Mouse (Mus musculus) lung, postnatal 4 days (tissue): Measurements from ENCODE around the gene Masp1.

Experiments used
- DNase-seq, 2 experiments: peaks; one replicate each; pipeline ENCODE4 v3.0.0; 2021

Masp1 gene

GRCm38 (mm10) chr16:23511166-23511935, 9.3 kb downstream of the Masp1 start:
- no peak for DNase-seq

- DNase-seq = no peak
These were observed 14.5 kb downstream of the Masp1 start for GRCm38 (mm10) chr16:23505904-23506687.

- no peak for DNase-seq
These were observed 16.3 kb downstream of the Masp1 start for GRCm38 (mm10) chr16:23504320-23504744.

GRCm38 (mm10) chr16:23503351-23503750, 17.3 kb downstream of the Masp1 start:
- no peak for DNase-seq

- DNase-seq = no peak
These were observed 18.1 kb downstream of the Masp1 start for GRCm38 (mm10) chr16:23502478-23502877.

GRCm38 (mm10) chr16:23501288-23501687, 19.3 kb downstream of the Masp1 start:
- no peak for DNase-seq

GRCm38 (mm10) chr16:23500558-23500957, 20.1 kb downstream of the Masp1 start:
- DNase-seq = no peak

- DNase-seq = no peak
These were observed 21.9 kb downstream of the Masp1 start for GRCm38 (mm10) chr16:23498691-23499131.

GRCm38 (mm10) chr16:23497881-23498280, 22.7 kb downstream of the Masp1 start:
- DNase-seq = no peak

- DNase-seq = peak in 1 of 2 experiments; percentile 50
These were observed 23.2 kb downstream of the Masp1 start for GRCm38 (mm10) chr16:23497440-23497839.

GRCm38 (mm10) chr16:23496245-23496924, 24.2 kb downstream of the Masp1 start:
- DNase-seq = no peak

- no peak for DNase-seq
These were observed 27.8 kb downstream of the Masp1 start for GRCm38 (mm10) chr16:23492783-23493182.

GRCm38 (mm10) chr16:23483292-23483691, 37.3 kb downstream of the Masp1 start:
- peak in 1 of 2 experiments; percentile 32 for DNase-seq

GRCm38 (mm10) chr16:23482846-23483245, 37.8 kb downstream of the Masp1 start:
- no peak for DNase-seq

- no peak for DNase-seq
These were observed 38.4 kb downstream of the Masp1 start for GRCm38 (mm10) chr16:23482218-23482617.

GRCm38 (mm10) chr16:23479872-23480603, 40.6 kb downstream of the Masp1 start:
- no peak for DNase-seq

- no peak for DNase-seq
These were observed 44.0 kb downstream of the Masp1 start for GRCm38 (mm10) chr16:23476598-23476997.

- no peak for DNase-seq
These were observed 45.0 kb downstream of the Masp1 start for GRCm38 (mm10) chr16:23475651-23476050.

- no peak for DNase-seq
These were observed 48.6 kb downstream of the Masp1 start for GRCm38 (mm10) chr16:23472046-23472445.

GRCm38 (mm10) chr16:23471551-23471950, 49.1 kb downstream of the Masp1 start:
- no peak for DNase-seq

- no peak for DNase-seq
These were observed 56.8 kb downstream of the Masp1 start for GRCm38 (mm10) chr16:23463671-23464347.
